In the genomic region with DNA sequence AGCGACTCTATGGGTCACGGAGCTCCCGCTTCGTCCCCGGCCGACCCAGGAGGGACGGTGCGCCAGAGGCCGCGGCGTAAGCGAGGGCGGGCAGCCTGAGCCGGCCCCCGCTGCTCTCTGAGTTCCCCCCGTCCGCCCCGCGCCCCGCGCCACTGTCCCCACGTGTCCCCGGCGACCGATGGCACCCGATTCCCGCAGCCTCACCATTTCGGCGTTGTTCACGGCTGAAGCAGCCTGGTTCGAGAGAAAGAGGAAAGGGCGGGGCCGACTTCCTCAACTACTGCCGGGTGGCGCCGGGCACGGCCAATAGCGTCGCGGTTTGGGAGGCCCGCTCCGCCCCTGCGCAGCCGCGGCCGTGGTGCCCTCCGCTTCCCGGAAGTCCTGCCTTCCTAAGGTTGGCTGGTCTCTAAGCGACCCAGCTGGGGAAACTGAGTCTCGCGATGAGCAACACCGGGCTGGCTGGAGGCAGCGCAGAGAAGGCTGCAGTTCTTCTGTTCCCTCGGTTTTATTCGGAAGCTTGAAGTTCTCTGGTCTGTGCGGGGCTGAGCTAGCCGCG, we compare ENCODE assay signal across 8 mouse cellular contexts. TPM values are rescaled to one million over a fixed set of nuclear protein-coding genes. Genes with fewer than 3 reads are reported as not detected.
DNase-seq lines count a peak whose midpoint lies in the region; ATAC-seq and TF ChIP-seq lines count a peak whose summit lies in the region.

A gene (plus strand): TSS at position 469 of the 556 bp plus-strand sequence.

- no peaks in the 10 kb centered on the region for H3K4me1 ChIP-seq in ES-Bruce4 (ENCODE audit: control insufficient read depth, insufficient read depth, low read length)
- peaks cover 33% of the 10 kb centered on the region for H3K4me1 ChIP-seq in forebrain, embryonic 14.5 days (ENCODE audit: control insufficient read depth, insufficient read depth, low read length)
- H3K4me1 ChIP-seq in neural tube, embryonic 15.5 days: peaks cover 56% of the 10 kb centered on the region

- H3K36me3 ChIP-seq in ES-Bruce4 (ENCODE audit: control insufficient read depth, insufficient read depth, low read length, poor library complexity, severe bottlenecking): peaks cover 42% of the 10 kb centered on the region
- peaks cover 39% of the 10 kb centered on the region for H3K36me3 ChIP-seq in forebrain, embryonic 14.5 days (ENCODE audit: control insufficient read depth, insufficient read depth, low read length)
- peaks cover 36% of the 10 kb centered on the region for H3K36me3 ChIP-seq in neural tube, embryonic 15.5 days

- no peak for TF ChIP-seq POLR2A in ES-Bruce4 (IDR thresholded peaks at IDR 0.05; ENCODE audit: insufficient read depth, low read length)

- intact Hi-C loops in heart, postnatal 14 days (cut with DNase I): loop anchor here (10.0 kb wide), 1 partner anchor 350 kb away; no protein-coding TSS in a partner anchor

- no peaks in the 10 kb centered on the region for H3K9me3 ChIP-seq in ES-Bruce4 (replicated peaks; ENCODE audit: control insufficient read depth, insufficient read depth, low read length, poor library complexity, severe bottlenecking)
- H3K9me3 ChIP-seq in forebrain, embryonic 14.5 days (replicated peaks; ENCODE audit: control insufficient read depth, low read length): no peaks in the 10 kb centered on the region
- no peaks in the 10 kb centered on the region for H3K9me3 ChIP-seq in neural tube, embryonic 15.5 days (replicated peaks)

- H3K27me3 ChIP-seq in ES-Bruce4 (ENCODE audit: control insufficient read depth, insufficient read depth, low read length, poor library complexity, severe bottlenecking): no peaks in the 10 kb centered on the region
- no peaks in the 10 kb centered on the region for H3K27me3 ChIP-seq in forebrain, embryonic 14.5 days (replicated peaks; ENCODE audit: control insufficient read depth, insufficient read depth, low read length)
- H3K27me3 ChIP-seq in neural tube, embryonic 15.5 days (replicated peaks): no peaks in the 10 kb centered on the region

- peak; percentile 97 for DNase-seq in forebrain, embryonic 14.5 days (ENCODE audit: low spot score)
- peak; percentile 93 for DNase-seq in heart, postnatal 14 days
- DNase-seq in layer of hippocampus, adult 11-12 months (ENCODE audit: low spot score): peak; percentile 92
- DNase-seq in lung, adult 18-20 months: peak; percentile 92 to 94
- DNase-seq in testis, postnatal 14 days (ENCODE audit: low spot score): peak; percentile 91

- ATAC-seq in cerebellum, adult (ENCODE audit: insufficient number of reproducible peaks, low FRiP score, low TSS enrichment): peak; percentile 86
- peak; percentile 90 for ATAC-seq in forebrain, embryonic 14.5 days
- ATAC-seq in neural tube, embryonic 15.5 days (ENCODE audit: low FRiP score): peak; percentile 86

- WGBS in forebrain, embryonic 14.5 days: under 1% methylated on average over 57 of the region's 58 CpGs
- WGBS in neural tube, embryonic 15.5 days: under 1% methylated on average over 58 of the region's 58 CpGs

- peak within 1 kb of the TSS; percentile 94 for H3K4me2 ChIP-seq in forebrain, embryonic 14.5 days (ENCODE audit: low read length)
- H3K4me2 ChIP-seq in neural tube, embryonic 15.5 days: peak within 1 kb of the TSS; percentile 83

- H3K27ac ChIP-seq in ES-Bruce4 (ENCODE audit: insufficient read depth, low read length): peak within 1 kb of the TSS; percentile 35
- H3K27ac ChIP-seq in forebrain, embryonic 14.5 days (ENCODE audit: low read depth, low read length): peak within 1 kb of the TSS; percentile 81
- peak within 1 kb of the TSS; percentile 88 for H3K27ac ChIP-seq in neural tube, embryonic 15.5 days (replicated peaks)

- H3K9ac ChIP-seq in ES-Bruce4 (ENCODE audit: low read depth, poor library complexity, severe bottlenecking): peak within 1 kb of the TSS; percentile 71
- peak within 1 kb of the TSS; percentile 88 for H3K9ac ChIP-seq in forebrain, embryonic 14.5 days (ENCODE audit: low read length)
- H3K9ac ChIP-seq in neural tube, embryonic 15.5 days (replicated peaks): peak within 1 kb of the TSS; percentile 88

- no peak for TF ChIP-seq CTCF in ES-Bruce4 (IDR thresholded peaks at IDR 0.05; ENCODE audit: low read depth, low read length)

- TF ChIP-seq EP300 in ES-Bruce4 (IDR thresholded peaks at IDR 0.05; ENCODE audit: insufficient read depth, low read depth, low read length): no peak

- peak within 1 kb of the TSS; percentile 92 for H3K4me3 ChIP-seq in ES-Bruce4 (ENCODE audit: low read depth, low read length)
- peak within 1 kb of the TSS; percentile 71 for H3K4me3 ChIP-seq in forebrain, embryonic 14.5 days (ENCODE audit: low read depth, low read length)
- peak within 1 kb of the TSS; percentile 84 for H3K4me3 ChIP-seq in neural tube, embryonic 15.5 days (replicated peaks)

RNA-seq across cellular contexts. Expression of the gene that starts here (rescaled TPM):
- 49.7 and 55.2 TPM in 2 replicates for polyA plus RNA-seq in ES-Bruce4 (2011; ENCODE audit: insufficient read depth, insufficient read length, low read depth, missing spikeins)
- polyA plus RNA-seq in forebrain, embryonic 14.5 days (2014; fragmentation: Nextera tagmentation; extraction: Ambion mirVana): 142 and 144 TPM in 2 replicates
- total RNA-seq in heart, postnatal 14 days (2021): 10 to 100 TPM; 68.4 to 73.5 TPM
- 146 and 156 TPM in 2 replicates for polyA plus RNA-seq in neural tube, embryonic 15.5 days (2015; fragmentation: Nextera tagmentation; extraction: Ambion mirVana)

Comparison
In these comparisons a context has a peak if more than half of its experiments do, and no peak if none do; other contexts are left out.
1. Peak in every context shown above with its lines: DNase-seq, ATAC-seq, H3K4me3 ChIP-seq and H3K27ac ChIP-seq.
2. H3K27ac ChIP-seq: peak in every context shown above with its lines; median percentile 88 in neural tube, embryonic 15.5 days; 81 in forebrain, embryonic 14.5 days; 35 in ES-Bruce4.